Mouse (Mus musculus) gastrocnemius, postnatal 10 days (tissue): ENCODE measurements around the gene Dgat2. TPM values are rescaled to one million over a fixed set of nuclear protein-coding genes. Genes with fewer than 3 reads are reported as not detected.

ENCODE experiments used
- DNase-seq: peaks from one replicate; pipeline ENCODE4 v3.0.0; 2021; ENCODE audit warnings: mixed read lengths
- total RNA-seq, 2 experiments: library from RNA; stranded (reverse); gene quantifications; 2 replicates each; pipeline ENCODE4 v1.2.3; 2021

Dgat2 gene
- total RNA-seq, 2 experiments from 2014 or later, result 11.4 to 15.6 TPM

DNA sequence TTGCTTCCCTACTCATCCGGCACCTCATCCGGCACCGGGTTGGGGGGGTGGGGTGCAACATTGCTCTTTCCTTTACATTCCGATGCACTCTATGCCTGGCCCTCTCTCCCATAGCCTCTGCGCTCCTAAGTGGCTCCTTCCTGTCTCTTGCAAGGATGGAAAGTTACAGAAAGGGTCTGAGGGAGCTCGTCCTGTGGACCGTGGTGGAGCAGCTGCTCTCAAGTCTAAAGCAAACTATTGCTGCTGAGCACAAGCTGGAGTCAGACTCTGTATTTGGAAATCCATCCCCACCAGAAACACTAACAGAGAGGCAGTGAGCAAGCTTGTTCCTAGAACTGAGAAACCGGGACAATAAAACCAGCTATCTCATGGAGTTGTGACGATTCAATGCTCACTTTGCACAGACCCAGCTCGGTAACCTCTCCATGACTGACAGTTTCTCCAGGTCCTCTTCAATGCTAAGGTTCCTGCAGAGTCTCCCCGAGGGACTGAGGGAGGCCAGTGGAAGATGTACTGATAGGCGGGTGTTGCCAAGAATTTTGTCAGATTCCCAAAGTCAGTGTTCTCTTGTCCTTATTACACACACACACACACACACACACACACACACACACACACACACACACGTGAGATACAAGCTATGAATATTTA lies 42.6 kb downstream of the Dgat2 start:
- no peak for DNase-seq

DNA sequence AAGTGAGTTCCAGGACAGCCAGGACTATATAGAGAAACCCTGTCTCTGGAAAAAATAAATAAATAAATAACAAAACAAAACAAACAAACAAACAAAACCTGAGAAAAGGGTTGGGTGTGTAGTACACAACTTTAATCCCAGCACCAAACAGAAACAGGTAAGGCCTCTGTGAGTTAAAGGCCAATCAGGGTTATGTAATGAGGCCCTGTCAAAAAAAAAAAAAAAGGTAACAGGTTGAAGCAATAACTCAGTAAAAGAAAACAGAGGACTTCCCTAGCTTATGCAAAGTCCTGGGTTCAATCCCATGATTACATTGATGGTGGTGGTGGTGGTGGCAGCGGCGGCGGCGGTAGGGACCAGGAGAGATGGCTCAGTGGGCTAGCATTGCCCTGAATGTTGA lies 45.0 kb downstream of the Dgat2 start:
- no peak for DNase-seq

DNA sequence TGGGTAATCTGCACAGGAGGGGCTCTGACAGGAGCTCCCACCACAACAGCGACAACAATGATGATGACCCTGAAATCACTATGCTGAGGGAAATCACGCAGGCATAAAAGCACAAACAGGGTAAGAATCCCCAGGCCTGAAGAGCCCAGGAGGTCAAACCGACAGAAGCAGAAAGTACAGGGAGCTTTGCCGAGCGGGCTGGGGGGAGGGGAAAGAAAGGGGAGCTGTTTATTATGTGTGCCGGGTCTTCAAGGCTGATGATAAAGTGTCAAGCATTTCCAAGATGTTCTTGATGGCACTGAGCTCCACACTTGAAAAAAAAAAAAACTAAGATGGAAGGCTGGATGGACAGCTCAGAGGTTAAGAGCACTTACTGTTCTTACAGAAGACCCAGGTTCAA lies 45.7 kb downstream of the Dgat2 start:
- no peak for DNase-seq

DNA sequence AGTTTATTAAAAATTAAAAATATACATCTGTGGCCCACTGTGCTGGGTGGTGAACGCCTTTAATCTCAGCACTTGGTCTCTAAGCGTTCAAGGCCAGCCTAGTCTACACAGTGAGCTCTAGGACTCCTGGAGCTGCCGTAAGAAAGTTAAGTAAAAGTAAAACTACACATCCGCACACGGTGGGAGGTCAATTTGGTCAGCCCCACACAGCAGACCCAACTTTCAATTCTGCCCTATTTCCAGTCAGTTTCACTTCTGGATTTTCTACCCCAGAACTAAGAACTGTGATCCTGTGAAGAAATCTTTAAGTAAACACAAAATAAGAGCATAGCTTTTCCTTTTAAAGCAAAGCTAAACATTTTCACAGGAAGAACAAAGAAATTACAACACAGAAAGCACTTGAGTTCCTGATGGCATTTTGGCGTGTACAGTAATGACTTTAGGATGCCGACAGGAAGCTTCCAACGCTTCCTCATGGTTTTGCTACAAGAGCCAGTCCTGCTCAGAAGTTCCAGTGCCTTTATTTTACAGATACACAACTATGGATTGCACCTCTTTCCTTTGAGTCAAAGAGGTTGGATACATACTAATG lies 48.6 kb downstream of the Dgat2 start:
- DNase-seq, result no peak

GRCm38 (mm10) chr7:99132597-99132996 lies 49.9 kb downstream of the Dgat2 start:
- DNase-seq, result no peak

GRCm38 (mm10) chr7:99131819-99132353 lies 50.6 kb downstream of the Dgat2 start:
- DNase-seq, result no peak

DNA sequence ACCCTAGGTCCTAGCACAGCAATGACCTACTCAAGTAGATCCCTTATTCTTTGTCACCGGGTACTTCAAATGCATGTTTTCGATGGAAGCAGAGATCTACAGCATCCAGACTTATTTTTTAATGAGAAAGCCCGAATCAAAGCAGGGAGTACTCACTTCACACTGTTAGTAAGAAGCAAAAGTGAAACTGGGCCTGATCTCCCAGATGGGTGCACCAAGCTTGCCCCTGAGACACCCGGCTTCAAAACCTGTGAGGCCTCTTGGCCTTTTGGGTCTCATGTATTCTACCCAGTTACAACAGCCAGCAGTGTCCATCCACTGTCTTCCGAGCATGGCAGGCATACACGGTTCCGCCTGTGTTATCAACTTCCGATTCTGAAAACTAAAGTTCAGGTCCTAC lies 53.6 kb downstream of the Dgat2 start:
- no peak for DNase-seq

DNA sequence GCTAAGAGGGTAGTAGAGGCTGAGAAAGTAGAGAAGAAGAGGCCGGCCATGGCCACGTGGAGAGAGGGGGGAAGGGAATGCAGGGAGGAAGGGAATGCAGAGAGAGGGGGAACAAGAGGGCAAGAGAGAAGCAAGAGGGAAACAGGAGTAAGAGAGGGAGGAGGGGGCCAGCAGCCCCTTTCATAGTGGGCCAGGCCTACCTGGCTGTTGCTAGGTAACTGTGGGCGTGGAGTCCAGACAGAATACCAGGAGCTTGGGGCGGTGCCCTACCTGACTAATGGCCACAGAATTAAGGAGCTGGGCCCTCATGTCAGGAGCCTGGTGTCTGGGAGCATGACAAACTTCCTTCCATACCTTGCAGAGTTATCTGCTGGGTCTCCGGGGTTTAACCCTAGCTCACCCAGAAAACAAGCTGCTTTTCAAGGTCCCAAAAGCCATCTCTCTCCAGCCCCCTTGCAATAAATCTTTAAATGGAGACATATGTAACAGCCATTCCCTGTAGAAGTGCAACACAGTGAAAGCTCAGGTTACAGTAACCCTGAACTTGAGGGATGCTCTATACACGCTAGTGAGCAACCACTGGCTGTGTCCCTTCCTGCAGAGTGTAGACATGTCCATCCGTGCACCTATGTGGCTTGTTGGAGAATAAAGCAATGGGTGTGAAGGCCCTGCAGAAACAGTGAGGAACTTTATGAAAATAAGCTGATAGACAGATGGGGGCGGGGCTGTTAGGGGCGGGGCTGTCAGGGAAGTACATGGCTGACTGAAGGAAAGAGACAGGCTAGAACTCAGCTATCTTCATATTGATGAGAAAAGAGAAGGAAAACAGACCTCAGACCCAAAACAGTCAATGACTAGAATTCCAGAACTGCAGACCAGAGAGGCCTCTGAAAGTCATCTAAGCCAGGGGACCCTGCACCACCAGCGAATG lies 54.2 kb downstream of the Dgat2 start:
- DNase-seq, result no peak

DNA sequence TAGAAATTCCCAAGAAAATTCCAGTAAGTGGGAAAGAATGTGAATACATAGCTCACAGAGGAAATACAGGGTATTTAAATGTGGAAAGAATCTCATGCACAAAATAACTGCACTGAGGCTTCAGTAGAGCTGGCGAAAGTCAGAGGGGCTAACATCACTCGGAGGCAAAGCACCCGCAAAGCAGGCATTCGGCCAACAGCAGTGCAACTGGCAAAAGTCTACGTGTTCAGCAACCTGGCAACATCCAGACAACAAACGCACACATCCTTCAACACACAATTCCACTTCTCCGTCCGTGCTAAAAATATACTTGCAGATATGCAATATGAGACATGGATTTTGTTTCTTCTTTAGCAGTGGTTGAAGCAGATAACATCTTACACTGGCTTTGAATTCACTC lies 56.5 kb downstream of the Dgat2 start:
- peak; percentile 54 for DNase-seq

- DNase-seq, result no peak
Observed at GRCm38 (mm10) chr7:99122651-99123050, 59.9 kb downstream of the Dgat2 start.

DNA sequence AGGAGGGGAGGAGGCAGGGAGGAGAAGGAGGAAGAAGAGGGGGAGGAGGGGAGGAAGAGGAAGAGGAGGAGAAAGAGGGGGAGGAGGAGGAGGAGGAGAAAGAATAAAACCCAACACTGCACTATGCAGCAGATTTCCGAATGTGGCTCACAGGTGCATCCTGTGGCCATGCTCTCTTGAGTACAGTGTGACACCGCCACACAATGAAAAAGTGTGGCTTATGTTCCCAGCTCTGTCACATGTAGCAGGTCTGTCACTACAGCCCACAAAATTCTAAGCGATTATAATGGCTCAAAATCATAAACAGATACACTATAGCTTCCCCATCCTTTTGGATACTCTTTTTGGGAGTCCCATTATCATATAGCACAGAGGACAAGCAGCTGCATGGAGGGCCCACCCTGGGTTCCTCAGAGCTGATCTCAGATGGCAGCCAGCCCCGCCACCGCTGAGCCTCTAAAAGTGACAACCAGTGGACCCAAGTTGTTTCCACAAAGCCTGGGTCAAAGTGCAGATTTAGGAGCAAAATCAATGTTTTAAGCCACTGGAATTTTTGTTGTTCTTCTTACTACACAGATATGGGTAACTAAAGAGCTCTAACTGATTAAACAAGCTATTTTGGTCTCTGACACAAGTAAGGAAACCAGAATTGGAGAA lies 61.5 kb downstream of the Dgat2 start:
- no peak for DNase-seq

DNA sequence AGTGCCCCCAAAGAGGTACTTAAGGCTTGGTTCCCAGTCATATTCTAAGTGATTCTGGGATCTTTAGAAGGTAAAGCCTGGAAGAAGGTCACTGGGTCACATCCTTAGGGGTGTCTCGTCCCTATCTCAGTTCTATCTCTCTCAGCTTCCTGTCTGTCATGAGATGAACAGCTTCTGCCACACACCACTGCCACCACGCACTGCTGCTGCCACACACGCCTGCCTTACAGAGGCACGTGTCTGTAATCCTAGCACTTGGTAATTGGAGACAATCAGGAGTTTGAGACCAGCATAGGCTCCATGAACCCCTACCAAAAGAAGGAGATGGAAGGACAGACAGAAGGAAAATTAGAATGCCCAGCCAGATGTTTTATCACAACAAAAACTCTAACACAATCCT lies 62.4 kb downstream of the Dgat2 start:
- DNase-seq, result no peak

GRCm38 (mm10) chr7:99116781-99117180 lies 65.7 kb downstream of the Dgat2 start:
- no peak for DNase-seq

DNA sequence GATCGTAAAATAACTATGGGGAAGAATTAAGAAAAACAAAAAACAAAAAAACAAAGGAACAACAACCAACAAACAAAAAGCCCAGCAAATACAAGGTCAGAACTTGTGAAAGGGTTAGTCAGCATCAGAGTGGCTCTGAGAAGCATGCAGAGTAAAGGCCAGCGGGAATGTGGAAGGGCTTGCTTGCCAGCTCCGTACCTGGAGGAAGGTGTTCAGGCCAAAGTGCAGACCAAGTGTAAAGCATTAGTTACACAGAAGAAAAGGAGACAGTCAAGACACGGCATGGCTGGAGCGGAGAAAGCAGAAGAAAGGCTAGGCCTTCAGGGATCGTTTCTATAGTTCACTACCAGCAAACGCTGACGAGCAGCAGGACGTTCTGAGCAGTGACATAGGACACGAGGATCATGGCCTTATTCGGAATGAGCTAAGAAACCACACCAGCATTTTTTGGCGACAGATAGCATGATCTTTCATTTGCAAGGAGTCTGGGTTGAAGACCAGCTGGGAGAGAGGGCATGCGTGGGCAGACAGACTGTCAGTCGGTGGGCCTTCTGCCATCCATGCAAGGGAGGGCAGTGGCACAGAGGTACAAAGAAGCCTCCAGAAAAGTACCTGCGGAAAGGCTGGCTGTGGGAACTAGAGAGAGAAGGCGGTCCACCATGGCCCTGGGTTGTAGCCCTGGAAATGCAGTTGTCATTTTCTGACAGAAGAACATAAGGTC lies 68.4 kb downstream of the Dgat2 start:
- no peak for DNase-seq

GRCm38 (mm10) chr7:99107566-99107965 lies 75.0 kb downstream of the Dgat2 start:
- no peak for DNase-seq

- no peak for DNase-seq
Observed at GRCm38 (mm10) chr7:99106714-99107270, 75.7 kb downstream of the Dgat2 start.

Other genes starting within 250 kb of the Dgat2 start
- gene Uvrag, start 41.6 kb downstream of the Dgat2 start, total RNA-seq, result 10 to 100 TPM; 18.4 to 25.0 TPM
- under 1 TPM in 1 of 2 experiments, not detected in 1; 0.41 TPM for gene Mogat2, start 55.9 kb upstream of the Dgat2 start, total RNA-seq
- 1 to 10 TPM; 5.6 to 7.0 TPM for gene Map6, start 84.7 kb upstream of the Dgat2 start, total RNA-seq
- 100 to 1,000 TPM; 292 to 416 TPM for gene Serpinh1, start 170.5 kb upstream of the Dgat2 start, total RNA-seq
- 1 to 10 TPM; 8.2 to 9.8 TPM for gene Gdpd5, start 198.7 kb upstream of the Dgat2 start, total RNA-seq